Mouse (Mus musculus) cerebellum, adult 2 months (tissue): ENCODE measurements around the gene Bcl6. TPM values are rescaled to one million over a fixed set of nuclear protein-coding genes. Genes with fewer than 3 reads are reported as not detected.

Experiments
- DNase-seq, 2 experiments: peaks; one replicate each; pipeline ENCODE4 v3.0.0; 2021
- H3K27ac ChIP-seq: fragments of 200-500 bp; 2 replicates; pipeline ENCODE4 v1.5.1; 2012; ENCODE audit warnings: low read length, control low read depth, inconsistent platforms; ENCODE audit not compliant: insufficient read depth
- H3K27me3 ChIP-seq: fragments of 200-500 bp; 2 replicates; pipeline ENCODE4 v1.6.1; 2012; ENCODE audit warnings: inconsistent platforms, mild to moderate bottlenecking, low read length, moderate library complexity; ENCODE audit not compliant: control insufficient read depth, insufficient read depth
- H3K4me1 ChIP-seq: fragments of 200-500 bp; 2 replicates; pipeline ENCODE4 v1.6.1; 2011; ENCODE audit warnings: low read length; ENCODE audit not compliant: control insufficient read depth, insufficient read depth
- H3K4me3 ChIP-seq: fragments of 200-500 bp; replicated peaks from 2 replicates; pipeline ENCODE3; 2011; ENCODE audit warnings: mild to moderate bottlenecking, low read depth, low read length, control low read depth; ENCODE audit not compliant: insufficient read depth
- CTCF ChIP-seq: fragments of 200-500 bp; IDR thresholded peaks from 2 replicates; pipeline ENCODE4 v1.5.1; 2011; ENCODE audit warnings: low read depth, mild to moderate bottlenecking, control low read depth, low read length, moderate library complexity, borderline replicate concordance; ENCODE audit not compliant: insufficient read depth
- POLR2A ChIP-seq: fragments of 200-500 bp; IDR thresholded peaks from 2 replicates; pipeline ENCODE4 v1.6.1; 2011; ENCODE audit warnings: low read length, control low read depth, borderline replicate concordance; ENCODE audit not compliant: insufficient read depth
- WGBS: fragments of 180-500 bp; shearing (Covaris S2); methylation state at CpG from one replicate; pipeline ENCODE4 v1.1.7; 2018; 5-methylcytosine and 5-hydroxymethylcytosine counted together
- polyA plus RNA-seq: library from polyadenylated mRNA; depleted of rRNA; stranded (reverse); fragments of >200 nt; gene quantifications from 2 replicates; pipeline ENCODE4 v1.2.3, GENCODE M21; 2012

Bcl6 gene
- polyA plus RNA-seq, 1 experiment = 30.8 TPM

- DNase-seq = peak in 1 of 2 experiments; percentile 32
- Histone ChIP-seq H3K27ac (no peak overlapping the region), H3K27me3 (no peaks in the 10 kb centered on the region), H3K4me3 (no peak overlapping the region), H3K4me1 (peaks cover 22% of the 10 kb centered on the region)
- TF ChIP-seq CTCF = 0 out of 2 replicates have a peak, but pooled peaks have one; percentile 6
- no peak for TF ChIP-seq POLR2A
- 17% methylated on average over 4 of the region's 4 CpGs for WGBS
These were observed 10.2 kb downstream of the Bcl6 start for GRCm38 (mm10) chr16:23978495-23978894.

GRCm38 (mm10) chr16:23977732-23978131 is 10.9 kb downstream of the Bcl6 start:
- WGBS = 91% methylated on average over 3 of the region's 3 CpGs
- no peak overlapping the region for H3K27ac ChIP-seq
- TF ChIP-seq POLR2A (no peak), CTCF (no peak)
- H3K4me3 ChIP-seq = no peak overlapping the region
- DNase-seq = peak in 1 of 2 experiments; percentile 8
- H3K4me1 ChIP-seq = peaks cover 23% of the 10 kb centered on the region
- H3K27me3 ChIP-seq = no peaks in the 10 kb centered on the region

GRCm38 (mm10) chr16:23976196-23976595 is 12.5 kb downstream of the Bcl6 start:
- H3K4me1 ChIP-seq = peaks cover 22% of the 10 kb centered on the region
- no peaks in the 10 kb centered on the region for H3K27me3 ChIP-seq
- TF ChIP-seq CTCF = no peak
- no peak for TF ChIP-seq POLR2A
- H3K4me3 ChIP-seq = no peak overlapping the region
- H3K27ac ChIP-seq = no peak overlapping the region
- WGBS = 89% methylated on average over 2 of the region's 2 CpGs
- no peak for DNase-seq

- TF ChIP-seq POLR2A = no peak
- TF ChIP-seq CTCF = no peak
- DNase-seq = no peak
- Histone ChIP-seq H3K4me3 (no peak overlapping the region), H3K27ac (no peak overlapping the region), H3K27me3 (no peaks in the 10 kb centered on the region), H3K4me1 (peaks cover 9% of the 10 kb centered on the region)
- WGBS = 91% methylated on average over 9 of the region's 9 CpGs
These were observed 14.9 kb downstream of the Bcl6 start for GRCm38 (mm10) chr16:23973635-23974367.

- TF ChIP-seq POLR2A = no peak
- TF ChIP-seq CTCF = no peak
- no peak overlapping the region for H3K4me3 ChIP-seq
- 77% methylated on average over 11 of the region's 11 CpGs for WGBS
- H3K27ac ChIP-seq = no peak overlapping the region
- DNase-seq = no peak
- peaks cover 3% of the 10 kb centered on the region; the same call in 1 of the 2 replicates for H3K4me1 ChIP-seq
- H3K27me3 ChIP-seq = no peaks in the 10 kb centered on the region
These were observed 15.8 kb downstream of the Bcl6 start for GRCm38 (mm10) chr16:23972901-23973300.

GRCm38 (mm10) chr16:23972126-23972740 is 16.4 kb downstream of the Bcl6 start:
- no peak overlapping the region for H3K4me3 ChIP-seq
- TF ChIP-seq POLR2A (no peak), CTCF (no peak)
- no peak overlapping the region for H3K27ac ChIP-seq
- peaks cover 3% of the 10 kb centered on the region; the same call in 1 of the 2 replicates for H3K4me1 ChIP-seq
- no peaks in the 10 kb centered on the region for H3K27me3 ChIP-seq
- 60% methylated on average over 20 of the region's 20 CpGs for WGBS
- peak in 1 of 2 experiments; percentile 10 for DNase-seq

GRCm38 (mm10) chr16:23969919-23970318 is 18.7 kb downstream of the Bcl6 start:
- Histone ChIP-seq H3K4me3 (no peak overlapping the region), H3K4me1 (peaks cover 3% of the 10 kb centered on the region; the same call in 1 of the 2 replicates), H3K27me3 (no peaks in the 10 kb centered on the region), H3K27ac (no peak overlapping the region)
- peak in 1 of 2 experiments; percentile 39 for DNase-seq
- TF ChIP-seq POLR2A (no peak), CTCF (no peak)
- 36% methylated on average over 14 of the region's 14 CpGs for WGBS

GRCm38 (mm10) chr16:23968888-23969287 is 19.8 kb downstream of the Bcl6 start:
- no peaks in the 10 kb centered on the region for H3K27me3 ChIP-seq
- peaks cover 3% of the 10 kb centered on the region; the same call in 1 of the 2 replicates for H3K4me1 ChIP-seq
- H3K4me3 ChIP-seq = no peak overlapping the region
- 94% methylated on average over 4 of the region's 4 CpGs for WGBS
- no peak overlapping the region for H3K27ac ChIP-seq
- DNase-seq = no peak
- no peak for TF ChIP-seq POLR2A
- TF ChIP-seq CTCF = no peak
